Mouse (Mus musculus): ENCODE measurements around the gene Bfsp2.
A peak's percentile ranks its signal among the peaks of the same experiment; 100 is the strongest.

Bfsp2 gene

DNA sequence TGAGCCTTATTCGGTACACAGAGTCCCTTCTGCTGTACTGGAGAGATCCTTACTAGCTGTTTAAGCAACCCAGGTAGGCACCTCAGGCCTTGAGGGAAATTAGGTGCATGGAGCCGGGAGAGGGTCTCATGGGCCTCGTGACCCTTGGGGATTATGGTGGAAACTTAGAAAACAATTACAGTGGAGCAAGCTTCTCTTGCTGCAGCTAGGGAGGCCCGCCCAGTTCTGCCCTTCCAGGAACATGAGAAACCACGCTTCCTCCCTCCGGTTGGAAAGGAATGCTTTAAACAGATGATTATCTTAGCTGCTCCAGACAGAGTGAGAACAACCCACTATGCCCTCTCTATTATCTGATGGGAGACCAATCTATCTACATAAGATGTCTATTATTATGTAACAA, 97.2 kb downstream of the Bfsp2 start:
- DNase-seq (ENCODE audit: low spot score) = no peak

DNA sequence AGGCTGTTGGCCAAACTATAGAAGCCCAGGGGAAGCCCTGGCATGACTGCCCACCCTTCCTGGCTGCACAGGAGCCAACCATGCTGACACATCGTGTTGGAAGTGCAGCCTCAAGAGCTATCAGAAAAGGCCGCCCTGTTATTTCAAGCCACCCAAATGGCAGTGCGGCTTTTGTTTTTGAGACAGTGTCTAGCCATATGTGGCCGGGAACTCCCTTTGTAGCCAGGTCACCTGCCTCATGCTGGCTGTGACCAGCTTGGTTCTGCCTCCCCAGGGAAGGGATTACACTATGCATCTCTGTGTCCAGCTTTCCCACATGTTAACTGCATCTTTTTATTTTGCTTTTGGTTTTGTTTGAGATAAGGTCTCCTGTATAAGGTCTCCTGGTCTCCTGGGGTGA, 99.7 kb downstream of the Bfsp2 start:
- no peak for DNase-seq (ENCODE audit: low spot score)

DNA sequence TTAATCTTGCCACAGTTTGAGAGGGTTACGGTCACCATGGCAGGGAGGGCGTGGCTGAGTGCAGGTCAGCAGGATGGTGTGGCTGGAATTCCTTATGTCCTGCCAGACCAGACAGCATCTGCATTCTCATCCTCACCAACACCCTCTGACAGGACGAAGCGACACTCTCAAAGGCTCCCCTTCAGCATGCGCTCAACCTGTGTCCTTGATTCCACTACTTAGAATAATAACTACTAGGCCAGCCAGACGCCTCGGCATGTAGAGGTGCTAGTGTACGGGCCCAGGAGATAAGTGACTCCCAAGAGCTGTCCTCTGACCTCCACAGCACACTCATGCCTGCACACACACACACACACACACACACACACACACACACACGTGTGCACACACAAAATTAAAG, 101.0 kb downstream of the Bfsp2 start:
- DNase-seq (ENCODE audit: low spot score) = peak; percentile 19

DNA sequence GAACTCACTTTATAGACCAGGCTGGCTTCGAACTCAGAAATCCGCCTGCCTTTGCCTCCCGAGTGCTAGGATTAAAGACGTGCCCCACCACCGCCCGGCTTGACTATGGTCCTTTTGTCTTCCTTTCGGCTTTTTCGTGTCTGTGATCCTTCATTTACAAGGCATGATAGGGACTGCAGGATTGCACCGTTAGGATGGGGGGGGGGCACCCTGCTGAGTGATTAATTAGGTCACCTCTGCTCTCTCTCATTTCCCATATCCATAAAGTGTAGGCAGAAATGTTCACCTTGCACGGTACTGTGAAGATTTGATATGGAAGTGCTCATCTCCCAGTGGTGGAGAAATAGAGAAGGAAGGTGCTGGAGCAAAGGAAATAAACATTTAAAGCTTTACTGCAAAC, 101.5 kb downstream of the Bfsp2 start:
- DNase-seq (ENCODE audit: low spot score) = peak; percentile 71

DNA sequence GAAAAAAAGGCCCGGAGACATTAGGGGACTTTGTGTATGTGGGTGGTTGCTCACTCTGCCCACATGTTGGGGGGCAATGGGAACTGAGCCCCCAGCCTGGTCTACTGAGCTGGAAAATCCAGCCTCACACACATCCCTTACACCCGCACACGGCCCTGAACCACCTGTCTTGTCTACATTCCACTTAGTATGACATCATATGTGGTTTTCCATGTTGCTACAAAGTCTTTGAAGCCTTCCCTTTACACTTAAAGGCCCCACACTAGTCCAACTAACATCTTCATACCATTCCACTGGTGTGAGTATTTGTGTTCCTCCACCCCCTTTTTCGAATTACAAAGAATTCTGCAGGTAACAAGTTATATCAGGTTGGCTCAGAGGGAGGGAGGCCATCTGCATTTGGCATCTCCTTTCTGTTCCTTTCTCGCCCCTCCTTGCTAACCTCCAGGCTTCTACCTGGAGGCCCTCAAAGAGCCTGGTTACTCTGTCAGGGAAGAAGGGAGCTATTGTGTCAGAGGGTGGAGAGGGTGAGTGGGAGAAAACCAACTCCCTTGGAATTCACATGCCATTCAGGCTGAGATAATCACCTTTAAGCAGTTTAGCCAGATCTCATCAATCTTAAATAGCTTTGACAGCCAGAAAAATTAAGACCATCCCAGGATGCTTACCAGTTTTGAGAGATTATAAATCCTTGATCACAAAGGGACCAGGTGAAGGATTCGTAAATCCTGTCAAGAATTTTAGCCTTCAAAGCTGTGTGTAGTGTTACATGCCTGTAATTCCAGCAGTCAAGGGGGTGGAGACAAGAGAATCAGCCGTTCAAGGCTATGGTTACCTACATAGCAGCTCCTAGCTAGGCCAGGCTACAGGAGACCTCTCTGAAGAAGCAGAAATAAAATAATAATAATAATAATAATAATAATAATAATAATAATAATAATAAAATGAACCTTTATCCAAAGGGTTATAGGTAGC, 103.6 kb downstream of the Bfsp2 start:
- no peak for DNase-seq (ENCODE audit: low spot score)
